17 mouse cellular contexts compared by ENCODE assay signal in genomic region chr9:43384400-43384799, GRCm38 (mm10).
DNase-seq lines count a peak whose midpoint lies in the region; ATAC-seq and TF ChIP-seq lines count a peak whose summit lies in the region.
"Had no signal": no experiment of that assay in that cellular context is flagged by ENCODE, and none has a peak within 500 bp of the region (broad histone marks: within the 10 kb centered on the region; RNA-seq: fewer than 3 reads in every experiment).

No protein-coding gene starts in this region.

- H3K36me3 ChIP-seq in thymus, adult 2 months (ENCODE audit: control insufficient read depth, insufficient read depth, low read length), result no peaks in the 10 kb centered on the region
- no peaks in the 10 kb centered on the region for H3K36me3 ChIP-seq in hindbrain, embryonic 15.5 days
- no peaks in the 10 kb centered on the region for H3K36me3 ChIP-seq in hindbrain, postnatal 0 days (ENCODE audit: insufficient read depth, low read length)
- H3K36me3 ChIP-seq in heart, embryonic 10.5 days, result no peaks in the 10 kb centered on the region
- H3K36me3 ChIP-seq: embryonic facial prominence, embryonic 10.5 days; heart, embryonic 15.5 days had no signal

- no peak for TF ChIP-seq CTCF in thymus, adult 2 months (IDR thresholded peaks at IDR 0.05; ENCODE audit: borderline replicate concordance, control insufficient read depth, extremely low read depth, insufficient read depth, low read length, poor library complexity)
- no peak for TF ChIP-seq CTCF in hindbrain, postnatal 0 days (IDR thresholded peaks at IDR 0.05; ENCODE audit: low read depth)

- no peak overlapping the region for H3K4me3 ChIP-seq in thymus, adult 2 months (ENCODE audit: control insufficient read depth, insufficient read depth, low read length)
- no peak overlapping the region for H3K4me3 ChIP-seq in hindbrain, embryonic 15.5 days
- H3K4me3 ChIP-seq in hindbrain, postnatal 0 days (ENCODE audit: low read length), result no peak overlapping the region
- no peak overlapping the region for H3K4me3 ChIP-seq in heart, embryonic 10.5 days
- H3K4me3 ChIP-seq: embryonic facial prominence, embryonic 10.5 days; heart, embryonic 15.5 days had no signal

- 0 out of 2 replicates have a peak, but pooled peaks have one; percentile 27 for ATAC-seq in hindbrain, embryonic 15.5 days (ENCODE audit: low FRiP score, low read depth)
- peak; percentile 32; the same call in 1 of the 2 replicates for ATAC-seq in hindbrain, postnatal 0 days
- ATAC-seq: forebrain, embryonic 14.5 days had no signal

- peak; percentile 29 for DNase-seq in left cerebral cortex, postnatal 4 days
- no peak for DNase-seq in left cerebral cortex, adult 11 months (ENCODE audit: low spot score)
- DNase-seq in thymus, adult 2 months, result peak; percentile 10
- no peak for DNase-seq in thymus, postnatal 10 days (ENCODE audit: low spot score in 2 of 2)
- no peak for DNase-seq in hindbrain, postnatal 0 days (ENCODE audit: low spot score)
- no peak for DNase-seq in heart, embryonic 10.5 days (ENCODE audit: low spot score)
- DNase-seq: adrenal gland, adult 2 months; adrenal gland, postnatal 36 days; cerebellum, adult 2 months; gastrocnemius, postnatal 36 days; heart, adult 18-20 months; heart, postnatal 14 days had no signal

- no peaks in the 10 kb centered on the region for H3K9me3 ChIP-seq in hindbrain, embryonic 15.5 days
- no peaks in the 10 kb centered on the region for H3K9me3 ChIP-seq in hindbrain, postnatal 0 days (ENCODE audit: low read length)
- H3K9me3 ChIP-seq in heart, embryonic 10.5 days, result no peaks in the 10 kb centered on the region
- H3K9me3 ChIP-seq: embryonic facial prominence, embryonic 10.5 days; heart, embryonic 15.5 days had no signal

- H3K9ac ChIP-seq in hindbrain, embryonic 15.5 days, result no peak overlapping the region
- no peak overlapping the region for H3K9ac ChIP-seq in hindbrain, postnatal 0 days (replicated peaks; ENCODE audit: low read length)
- H3K9ac ChIP-seq: heart, embryonic 15.5 days had no signal

- 0 out of 2 replicates have a peak overlapping the region, but pooled peaks have one; percentile 38 for H3K27ac ChIP-seq in thymus, adult 2 months (ENCODE audit: control insufficient read depth, insufficient read depth, low read length)
- H3K27ac ChIP-seq in hindbrain, embryonic 15.5 days (replicated peaks), result no peak overlapping the region
- no peak overlapping the region for H3K27ac ChIP-seq in hindbrain, postnatal 0 days
- no peak overlapping the region for H3K27ac ChIP-seq in heart, embryonic 10.5 days
- H3K27ac ChIP-seq: embryonic facial prominence, embryonic 10.5 days; heart, embryonic 15.5 days had no signal

- H3K4me1 ChIP-seq in thymus, adult 2 months (replicated peaks; ENCODE audit: control insufficient read depth, insufficient read depth, low read length), result peaks cover 32% of the 10 kb centered on the region
- peaks cover 7% of the 10 kb centered on the region; the same call in 1 of the 2 replicates for H3K4me1 ChIP-seq in hindbrain, embryonic 15.5 days (replicated peaks)
- no peaks in the 10 kb centered on the region for H3K4me1 ChIP-seq in hindbrain, postnatal 0 days (ENCODE audit: insufficient read depth, low read length)
- no peaks in the 10 kb centered on the region for H3K4me1 ChIP-seq in heart, embryonic 10.5 days
- H3K4me1 ChIP-seq: embryonic facial prominence, embryonic 10.5 days; heart, embryonic 15.5 days had no signal

- TF ChIP-seq POLR2A in thymus, adult 2 months (IDR thresholded peaks at IDR 0.05; ENCODE audit: control insufficient read depth, extremely low read depth, insufficient read depth, low read length, poor library complexity), result no peak

- intact Hi-C loops in left cerebral cortex, postnatal 4 days (cut with DNase I), result no loop called here

- 26% methylated on average over 3 of the region's 3 CpGs for WGBS in thymus, adult 2 months
- 64% methylated on average over 3 of the region's 3 CpGs for WGBS in hindbrain, embryonic 15.5 days
- 57% methylated on average over 3 of the region's 3 CpGs for WGBS in hindbrain, postnatal 0 days
- WGBS in heart, embryonic 10.5 days, result 63% methylated on average over 3 of the region's 3 CpGs

- no peak overlapping the region for H3K4me2 ChIP-seq in hindbrain, embryonic 15.5 days
- no peak overlapping the region for H3K4me2 ChIP-seq in hindbrain, postnatal 0 days (ENCODE audit: low read depth, low read length)
- H3K4me2 ChIP-seq: heart, embryonic 11.5 days; heart, embryonic 15.5 days had no signal

- no peaks in the 10 kb centered on the region for H3K27me3 ChIP-seq in thymus, adult 2 months (ENCODE audit: control insufficient read depth, insufficient read depth, low read length)
- no peaks in the 10 kb centered on the region for H3K27me3 ChIP-seq in hindbrain, embryonic 15.5 days
- no peaks in the 10 kb centered on the region for H3K27me3 ChIP-seq in hindbrain, postnatal 0 days (ENCODE audit: insufficient read depth, low read length)
- H3K27me3 ChIP-seq in heart, embryonic 10.5 days (ENCODE audit: insufficient read depth, poor library complexity, severe bottlenecking), result peaks cover 24% of the 10 kb centered on the region; the same call in 1 of the 2 replicates

Comparison
In these comparisons a context has a peak if more than half of its experiments do, and no peak if none do; other contexts are left out.
1. DNase-seq: peak in left cerebral cortex, postnatal 4 days (single experiment) and thymus, adult 2 months (single experiment); none in left cerebral cortex, adult 11 months (single experiment), thymus, postnatal 10 days (0 of 2), hindbrain, postnatal 0 days (single experiment) and heart, embryonic 10.5 days (single experiment).